Mouse (Mus musculus) limb, embryonic 11.5 days (tissue): ENCODE measurements around the gene Podxl2. TPM values are rescaled to one million over a fixed set of nuclear protein-coding genes. Genes with fewer than 3 reads are reported as not detected.

ENCODE experiments used
- ATAC-seq: fragments of 200-750 bp; cut with Nextera tagmentation; 2 replicates; pipeline ENCODE4 v1.8.0; 2017; ENCODE audit warnings: low read depth; ENCODE audit not compliant: insufficient number of reproducible peaks, low FRiP score, low TSS enrichment
- DNase-seq: peaks from one replicate; pipeline ENCODE4 v3.0.0-alpha.2; 2015; ENCODE audit warnings: low spot score
- H3K27ac ChIP-seq: fragments of 300-500 bp; sonication (generic); replicated peaks from 2 replicates; pipeline ENCODE4 v1.5.1; 2014; ENCODE audit warnings: low read depth, mild to moderate bottlenecking, low read length
- H3K27me3 ChIP-seq: fragments of 300-500 bp; sonication (generic); 2 replicates; pipeline ENCODE4 v1.6.1; 2014; ENCODE audit warnings: mild to moderate bottlenecking, low read length, mixed read lengths; ENCODE audit not compliant: control insufficient read depth, insufficient read depth
- H3K36me3 ChIP-seq: fragments of 300-500 bp; sonication (generic); 2 replicates; pipeline ENCODE4 v1.6.1; 2014; ENCODE audit warnings: mild to moderate bottlenecking, low read length, moderate library complexity, mixed read lengths; ENCODE audit not compliant: control insufficient read depth, insufficient read depth
- H3K4me1 ChIP-seq: fragments of 300-500 bp; sonication (generic); 2 replicates; pipeline ENCODE4 v1.6.1; 2014; ENCODE audit warnings: low read length, mixed read lengths; ENCODE audit not compliant: control insufficient read depth, insufficient read depth
- H3K4me2 ChIP-seq: fragments of 300-500 bp; sonication (generic); 2 replicates; pipeline ENCODE4 v1.6.1; 2014; ENCODE audit warnings: low read depth, mild to moderate bottlenecking, moderate library complexity; ENCODE audit not compliant: severe bottlenecking
- H3K4me3 ChIP-seq: fragments of 300-500 bp; sonication (generic); 2 replicates; pipeline ENCODE4 v1.5.1; 2014; ENCODE audit warnings: low read depth, low read length
- H3K9ac ChIP-seq: fragments of 300-500 bp; sonication (generic); 2 replicates; pipeline ENCODE4 v1.6.1; 2014; ENCODE audit warnings: mild to moderate bottlenecking, low read length
- H3K9me3 ChIP-seq: fragments of 300-500 bp; sonication (generic); 2 replicates; pipeline ENCODE4 v1.6.1; 2016; ENCODE audit warnings: low read length; ENCODE audit not compliant: control insufficient read depth
- WGBS: fragments of 180-500 bp; shearing (Covaris S2); extraction: QIAGEN DNeasy Blood & Tissue Kit; methylation state at CpG from one replicate; pipeline ENCODE4 v1.1.7; 2014; 5-methylcytosine and 5-hydroxymethylcytosine counted together
- polyA plus RNA-seq: library from polyadenylated mRNA; unstranded; fragments of >200 nt; fragmentation: Nextera tagmentation; extraction: Ambion mirVana; gene quantifications from 2 replicates; pipeline ENCODE4 v1.2.1, GENCODE M21; 2014

The Podxl2 gene
- polyA plus RNA-seq, 1 experiment from 2014 or later, result 50.2 TPM

DNA sequence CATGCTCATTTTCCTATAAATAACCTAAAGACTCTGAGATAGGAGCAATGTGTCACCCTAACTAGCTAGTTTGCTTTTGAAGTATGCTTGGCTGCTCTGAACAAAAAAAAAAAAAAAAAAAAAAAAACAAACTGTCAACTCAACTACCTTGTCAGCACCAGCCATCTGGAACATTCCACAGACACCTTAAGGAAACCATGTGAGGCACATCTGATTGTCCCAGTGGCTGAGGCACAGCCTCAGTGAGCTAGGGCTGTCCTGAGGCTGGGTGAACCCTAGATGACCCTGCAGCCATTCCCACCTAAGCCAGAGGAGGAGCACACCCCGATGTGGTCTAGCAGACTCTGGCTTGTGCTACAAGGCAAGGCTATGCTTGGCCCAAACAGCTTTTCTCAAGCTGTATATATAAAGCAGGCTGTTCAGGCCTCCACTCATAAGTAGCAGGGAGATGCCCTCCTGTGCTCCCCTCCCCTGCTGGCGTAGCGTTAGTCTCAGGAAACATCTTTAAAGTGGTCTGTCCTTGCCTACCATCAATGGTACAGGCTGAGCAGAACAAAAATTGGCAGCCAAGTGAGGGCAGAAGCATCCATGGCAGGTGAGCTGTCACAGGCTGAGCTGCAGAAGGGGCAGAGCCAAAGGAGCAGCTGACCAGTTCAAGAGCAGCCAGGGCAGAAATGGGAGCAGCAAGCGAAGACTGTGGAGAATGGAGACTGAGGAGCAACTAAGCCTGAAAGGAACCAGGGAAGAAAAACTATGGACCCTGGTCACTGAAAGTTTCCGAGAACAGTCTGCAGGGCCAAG is 41.3 kb downstream of the Podxl2 start:
- Histone ChIP-seq H3K36me3 (no peaks in the 10 kb centered on the region; the same call in 1 of the 2 replicates), H3K4me2 (no peak overlapping the region), H3K27ac (no peak overlapping the region), H3K4me1 (no peaks in the 10 kb centered on the region), H3K9me3 (no peaks in the 10 kb centered on the region), H3K27me3 (no peaks in the 10 kb centered on the region), H3K9ac (no peak overlapping the region; the same call in 1 of the 2 replicates), H3K4me3 (no peak overlapping the region)
- DNase-seq, result no peak
- no peak for ATAC-seq
- 80% methylated on average over 5 of the region's 5 CpGs for WGBS

DNA sequence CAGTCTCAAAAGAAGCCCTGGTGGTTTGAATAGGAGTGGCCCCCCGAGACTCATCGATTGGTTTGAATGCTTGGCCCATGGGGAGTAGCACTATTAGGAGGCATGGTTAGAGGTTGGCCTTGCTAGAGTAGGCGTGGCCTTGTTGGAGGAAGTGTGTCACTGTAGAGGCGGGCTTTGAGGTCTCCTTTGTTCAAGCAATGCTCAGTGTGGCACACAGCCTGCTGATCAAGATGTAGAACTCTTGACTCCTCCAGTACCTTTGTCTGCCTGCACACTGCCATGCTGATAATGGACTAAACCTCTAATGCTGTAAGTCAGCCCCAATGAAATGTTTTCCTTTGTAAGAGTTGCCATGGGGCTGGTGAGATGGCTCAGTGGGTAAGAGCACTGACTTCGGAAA is 42.2 kb downstream of the Podxl2 start:
- Histone ChIP-seq H3K27me3 (no peaks in the 10 kb centered on the region), H3K9me3 (no peaks in the 10 kb centered on the region), H3K4me3 (no peak overlapping the region), H3K4me1 (no peaks in the 10 kb centered on the region), H3K36me3 (no peaks in the 10 kb centered on the region; the same call in 1 of the 2 replicates), H3K4me2 (no peak overlapping the region), H3K27ac (no peak overlapping the region), H3K9ac (no peak overlapping the region)
- ATAC-seq (no peak), DNase-seq (no peak)
- WGBS, result 83% methylated on average over 5 of the region's 5 CpGs

DNA sequence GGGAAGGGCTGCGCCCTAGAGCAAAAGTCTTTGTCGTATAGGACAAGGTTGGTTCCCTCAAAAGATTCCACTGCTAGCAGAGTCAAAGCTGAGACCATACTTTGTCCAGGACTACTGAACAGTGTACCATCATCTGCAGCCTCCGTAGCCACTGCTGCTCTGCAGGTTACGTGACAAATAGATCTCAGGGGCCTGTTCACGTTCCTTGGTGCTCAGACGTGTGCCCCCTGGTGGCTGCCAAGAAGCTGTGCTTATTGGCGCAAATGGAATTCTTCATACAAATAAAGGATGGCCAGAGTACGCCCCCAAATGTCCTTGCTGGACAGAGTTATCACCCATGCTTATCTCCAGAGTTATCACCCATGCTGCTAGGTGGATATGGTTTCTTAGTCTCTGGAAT is 43.4 kb downstream of the Podxl2 start:
- Histone ChIP-seq H3K27ac (no peak overlapping the region), H3K4me3 (no peak overlapping the region), H3K4me1 (no peaks in the 10 kb centered on the region), H3K4me2 (no peak overlapping the region), H3K9me3 (no peaks in the 10 kb centered on the region), H3K27me3 (no peaks in the 10 kb centered on the region), H3K9ac (no peak overlapping the region), H3K36me3 (no peaks in the 10 kb centered on the region; the same call in 1 of the 2 replicates)
- WGBS, result 29% methylated on average over 8 of the region's 8 CpGs
- peak; percentile 77 for DNase-seq
- no peak for ATAC-seq

DNA sequence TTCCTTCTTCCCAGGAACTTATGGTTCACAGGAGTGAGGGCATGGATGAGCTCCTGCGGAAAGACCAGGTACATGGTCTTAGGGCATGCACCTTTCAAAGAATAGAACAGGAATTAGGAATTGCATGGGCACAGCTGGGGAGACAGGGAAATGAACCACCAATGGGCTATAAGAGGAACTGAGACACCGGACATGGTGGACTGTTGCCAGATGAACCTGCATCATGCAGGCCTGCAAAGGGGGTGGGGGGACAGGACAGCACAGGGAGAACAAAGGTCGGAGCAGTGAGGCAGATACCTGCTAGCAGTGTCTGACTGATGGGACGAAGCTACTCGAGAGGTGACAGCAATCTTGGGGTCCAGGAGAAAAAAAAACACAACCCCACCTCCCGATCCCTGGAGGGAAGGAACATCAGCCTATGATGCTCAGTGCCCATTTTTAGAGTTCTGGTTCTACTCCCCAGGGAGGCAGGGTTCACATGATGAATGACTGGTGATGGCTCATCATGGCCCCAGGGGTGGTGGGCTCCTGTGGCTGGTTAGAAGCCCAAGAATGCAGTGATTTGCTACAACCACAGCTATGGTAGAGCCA is 44.6 kb downstream of the Podxl2 start:
- H3K27ac ChIP-seq, result no peak overlapping the region
- H3K4me3 ChIP-seq, result no peak overlapping the region
- no peak overlapping the region for H3K4me2 ChIP-seq
- no peaks in the 10 kb centered on the region for H3K4me1 ChIP-seq
- WGBS, result 79% methylated on average over 6 of the region's 6 CpGs
- H3K36me3 ChIP-seq, result no peaks in the 10 kb centered on the region
- no peaks in the 10 kb centered on the region for H3K27me3 ChIP-seq
- no peaks in the 10 kb centered on the region for H3K9me3 ChIP-seq
- DNase-seq, result no peak
- ATAC-seq, result no peak
- no peak overlapping the region for H3K9ac ChIP-seq

DNA sequence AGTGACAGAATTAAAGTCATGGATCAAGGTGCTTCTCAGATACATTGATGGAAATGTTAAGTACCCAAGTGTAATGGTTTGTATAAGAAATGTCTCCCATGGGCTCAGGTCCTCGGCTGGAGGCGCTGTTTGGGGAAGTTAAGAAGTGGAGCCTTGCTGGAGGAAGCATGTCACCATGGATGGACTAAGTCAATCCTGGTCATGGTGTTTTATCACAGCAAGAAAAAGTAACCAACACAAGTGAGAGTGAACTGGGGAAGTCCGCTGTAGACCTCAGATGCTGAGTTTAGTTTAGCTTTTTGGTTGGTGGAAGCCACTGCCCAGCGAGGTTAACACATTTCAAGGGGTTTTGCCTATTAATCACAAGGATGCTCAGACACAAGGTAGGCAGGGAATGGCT is 45.3 kb downstream of the Podxl2 start:
- H3K27me3 ChIP-seq, result no peaks in the 10 kb centered on the region
- no peak overlapping the region for H3K27ac ChIP-seq
- no peak for ATAC-seq
- DNase-seq, result no peak
- 86% methylated on average over 4 of the region's 4 CpGs for WGBS
- H3K9me3 ChIP-seq, result no peaks in the 10 kb centered on the region
- no peaks in the 10 kb centered on the region for H3K36me3 ChIP-seq
- no peak overlapping the region for H3K4me2 ChIP-seq
- H3K4me1 ChIP-seq, result no peaks in the 10 kb centered on the region
- no peak overlapping the region for H3K4me3 ChIP-seq
- H3K9ac ChIP-seq, result no peak overlapping the region

DNA sequence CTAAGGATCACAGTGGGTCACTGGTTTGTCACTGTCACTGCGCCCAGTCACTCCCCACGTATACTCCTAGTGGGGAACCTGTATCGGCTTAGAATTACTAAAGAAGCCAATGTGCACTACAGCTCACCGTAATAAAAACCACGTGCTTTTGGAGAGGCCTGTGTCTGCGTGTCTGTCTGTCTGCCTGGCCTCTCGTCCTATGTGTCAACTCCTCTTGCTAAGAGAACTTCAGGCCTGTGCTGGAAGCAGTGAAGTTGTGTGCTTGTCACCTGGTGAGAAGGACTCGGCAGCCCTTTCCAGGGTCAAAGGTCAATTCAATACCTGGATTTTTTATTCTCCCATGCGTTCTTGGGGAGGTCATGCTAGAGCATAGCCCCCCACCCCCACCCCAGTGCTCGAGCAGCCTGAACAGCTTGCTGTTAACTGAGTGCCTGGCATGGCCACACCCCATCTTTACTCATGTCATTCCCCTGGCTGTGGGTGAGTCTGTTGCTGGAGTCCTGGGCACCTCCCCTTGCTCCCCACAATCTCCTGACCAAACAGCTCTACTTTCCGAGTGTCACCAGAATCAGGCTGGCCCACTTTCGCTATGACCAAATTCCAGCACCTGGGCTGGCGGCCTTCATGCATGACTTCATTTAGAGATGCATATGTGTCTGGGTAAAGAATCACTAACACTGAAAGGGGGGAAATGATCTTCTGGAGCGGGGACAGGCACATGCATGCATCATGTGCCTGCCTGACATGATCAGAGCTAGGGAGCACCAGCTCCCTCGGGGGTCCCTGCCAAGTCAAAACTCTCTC is 46.4 kb downstream of the Podxl2 start:
- Histone ChIP-seq H3K9ac (no peak overlapping the region), H3K27ac (no peak overlapping the region), H3K4me2 (no peak overlapping the region), H3K9me3 (no peaks in the 10 kb centered on the region), H3K27me3 (no peaks in the 10 kb centered on the region), H3K4me3 (no peak overlapping the region), H3K36me3 (no peaks in the 10 kb centered on the region), H3K4me1 (no peaks in the 10 kb centered on the region)
- 61% methylated on average over 15 of the region's 15 CpGs for WGBS
- ATAC-seq (no peak), DNase-seq (no peak)

DNA sequence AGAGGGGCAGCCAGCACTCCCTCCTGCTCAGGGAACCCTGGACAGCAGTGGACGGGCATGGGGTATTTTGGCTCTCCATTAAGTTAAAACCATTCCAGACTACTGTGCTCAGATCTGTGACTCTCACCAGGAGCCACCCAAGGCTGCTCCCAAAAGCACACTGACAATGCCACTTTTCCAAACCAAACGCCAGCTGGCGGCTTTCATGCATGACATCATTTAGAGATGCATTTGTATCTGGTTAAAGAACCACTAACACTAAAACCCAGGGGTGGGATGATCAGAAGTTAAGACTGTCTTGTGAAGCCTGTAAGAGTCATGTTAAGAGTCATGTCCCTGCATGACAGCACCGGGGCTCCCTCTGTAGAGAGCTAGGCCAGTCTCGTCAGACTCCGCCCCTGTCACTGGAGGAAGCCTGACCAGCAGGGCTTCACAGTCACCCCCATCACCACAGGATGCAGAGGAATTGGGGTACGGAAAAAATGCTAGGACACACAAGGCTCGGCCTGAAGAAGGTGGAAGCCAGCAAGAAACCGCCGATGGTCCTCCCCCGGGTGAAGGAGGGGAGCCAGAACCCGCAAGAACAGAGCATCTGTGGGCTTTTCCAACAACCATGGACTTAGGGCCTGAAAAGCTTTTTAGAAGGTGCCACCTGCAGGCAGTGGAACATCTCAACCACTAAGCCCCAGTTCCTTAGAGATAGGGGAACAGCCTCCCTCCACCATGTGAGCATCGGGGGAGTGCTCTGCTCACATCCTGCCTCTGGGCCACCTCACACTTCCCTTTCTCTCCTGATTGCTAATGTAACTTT is 47.2 kb downstream of the Podxl2 start:
- no peaks in the 10 kb centered on the region for H3K36me3 ChIP-seq
- H3K4me1 ChIP-seq, result no peaks in the 10 kb centered on the region
- H3K4me2 ChIP-seq, result no peak overlapping the region
- no peak overlapping the region; the same call in 1 of the 2 replicates for H3K9ac ChIP-seq
- ATAC-seq, result no peak
- DNase-seq, result no peak
- no peak overlapping the region for H3K4me3 ChIP-seq
- no peaks in the 10 kb centered on the region for H3K27me3 ChIP-seq
- H3K27ac ChIP-seq, result no peak overlapping the region
- H3K9me3 ChIP-seq, result no peaks in the 10 kb centered on the region
- 66% methylated on average over 13 of the region's 13 CpGs for WGBS

DNA sequence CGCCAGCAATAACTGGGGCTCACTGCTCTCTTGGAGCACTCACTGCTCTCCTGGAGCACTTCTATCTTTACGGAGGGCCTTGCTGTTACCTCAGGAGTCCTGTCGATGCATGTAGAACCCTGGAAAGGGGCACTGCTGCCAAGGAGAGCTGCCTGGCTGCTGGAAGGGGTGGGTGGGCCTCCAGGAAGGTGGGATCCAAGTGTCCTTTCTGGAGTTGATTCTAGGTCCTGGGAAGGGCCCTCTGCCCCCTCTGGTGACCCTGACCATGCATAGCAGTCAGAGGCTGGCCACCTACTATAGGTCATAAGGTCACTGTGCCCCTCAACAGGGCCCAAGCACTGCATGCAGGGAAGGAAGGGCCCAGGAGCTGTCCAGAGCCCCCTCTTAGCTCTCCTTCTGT is 47.9 kb downstream of the Podxl2 start:
- Histone ChIP-seq H3K9me3 (no peaks in the 10 kb centered on the region), H3K27me3 (no peaks in the 10 kb centered on the region), H3K4me3 (no peak overlapping the region), H3K9ac (no peak overlapping the region; the same call in 1 of the 2 replicates), H3K4me2 (no peak overlapping the region), H3K27ac (no peak overlapping the region), H3K4me1 (no peaks in the 10 kb centered on the region), H3K36me3 (no peaks in the 10 kb centered on the region)
- WGBS, result 73% methylated on average over 3 of the region's 3 CpGs
- DNase-seq (no peak), ATAC-seq (no peak)
